Mouse (Mus musculus): ENCODE measurements around the gene Rps27. TPM values are rescaled to one million over a fixed set of nuclear protein-coding genes. Genes with fewer than 3 reads are reported as not detected.

The Rps27 gene
- polyA plus RNA-seq, 1 experiment = 1,230 TPM

DNA sequence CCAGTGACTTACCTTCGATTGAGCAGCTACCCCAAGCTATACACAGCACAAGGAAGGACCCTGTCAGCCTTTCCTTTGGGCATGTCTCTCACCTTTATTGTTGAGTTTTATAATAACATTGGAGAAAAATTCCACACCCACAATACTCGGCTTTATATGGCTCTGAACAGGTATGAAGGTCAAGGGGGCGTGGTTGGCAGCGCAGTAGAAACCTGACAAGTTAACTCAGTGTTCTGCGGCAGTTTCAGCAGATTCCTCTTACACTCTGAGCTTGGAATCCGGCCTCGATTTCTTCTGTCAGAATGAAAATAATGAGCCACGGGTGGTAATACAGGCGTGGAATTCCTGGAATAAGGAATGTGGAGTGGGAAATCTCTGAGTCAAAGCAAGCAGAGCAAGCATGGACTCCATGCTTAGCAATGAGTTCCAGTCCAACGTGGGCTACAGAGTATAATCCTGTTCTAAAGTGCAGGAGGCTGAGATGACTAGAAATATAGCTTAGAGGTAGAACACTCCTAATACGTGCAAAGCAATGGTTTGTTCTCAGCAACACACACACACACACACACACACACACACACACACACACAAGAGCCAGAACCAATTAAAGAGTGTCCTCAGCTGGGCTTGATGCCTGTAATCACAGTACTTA lies 22.5 kb downstream of the Rps27 start:
- no peak for DNase-seq (ENCODE audit: extremely low spot score in 1 of 2, low spot score in 1 of 2)

- DNase-seq (ENCODE audit: extremely low spot score in 1 of 2, low spot score in 1 of 2) = no peak
Measured at GRCm38 (mm10) chr3:90183581-90183980, 29.9 kb downstream of the Rps27 start.

DNA sequence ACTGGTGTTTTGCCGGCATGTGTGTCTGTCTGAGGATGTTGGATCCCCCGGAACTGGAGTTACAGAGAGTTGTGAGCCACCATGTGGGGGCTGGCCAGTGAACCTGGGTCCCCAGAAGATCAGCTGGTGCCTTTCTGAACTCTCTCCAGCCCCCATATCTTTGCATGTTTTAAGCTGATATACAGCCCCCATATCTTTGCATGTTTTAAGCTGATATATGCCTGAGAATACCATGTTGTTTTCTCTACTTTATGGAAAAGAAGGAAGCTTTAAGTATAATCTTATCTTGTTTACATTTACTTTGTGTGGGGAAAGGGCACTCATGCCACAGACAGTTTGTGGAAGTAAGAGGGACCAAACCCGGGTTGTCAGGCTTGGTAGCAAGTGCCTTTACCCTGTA lies 33.9 kb downstream of the Rps27 start:
- DNase-seq (ENCODE audit: extremely low spot score in 1 of 2, low spot score in 1 of 2) = no peak

Other genes with a start within 250 kb of the Rps27 start
- gene Hax1, start 214.9 kb downstream of the Rps27 start, polyA plus RNA-seq (2012; rRNA removed) = 88.0 and 96.1 TPM in 2 replicates
- 93.9 and 94.1 TPM in 2 replicates for gene 4933434E20Rik, start 162.0 kb downstream of the Rps27 start, polyA plus RNA-seq (2012; rRNA removed)
- gene Ubap2l, start 161.0 kb downstream of the Rps27 start, polyA plus RNA-seq (2012; rRNA removed) = 106 and 121 TPM in 2 replicates
- 166 and 178 TPM in 2 replicates for gene Tpm3, start 141.0 kb downstream of the Rps27 start, polyA plus RNA-seq (2012; rRNA removed)
- gene Nup210l, start 109.5 kb downstream of the Rps27 start, polyA plus RNA-seq (2012; rRNA removed) = 0.40 and 0.42 TPM in 2 replicates
- 11.2 TPM in 2 replicates for gene Rab13, start within 50 bp of the Rps27 start, polyA plus RNA-seq (2012; rRNA removed)
- 52.7 and 57.6 TPM in 2 replicates for gene Jtb, start 17.9 kb upstream of the Rps27 start, polyA plus RNA-seq (2012; rRNA removed)
- gene Creb3l4, start 29.9 kb upstream of the Rps27 start, polyA plus RNA-seq (2012; rRNA removed) = 0.29 and 0.38 TPM in 2 replicates
- gene Slc39a1, start 34.5 kb upstream of the Rps27 start, polyA plus RNA-seq (2012; rRNA removed) = 33.7 and 36.1 TPM in 2 replicates
- gene Crtc2, start 40.5 kb upstream of the Rps27 start, polyA plus RNA-seq (2012; rRNA removed) = 55.0 and 58.0 TPM in 2 replicates
- gene Dennd4b, start 51.5 kb upstream of the Rps27 start, polyA plus RNA-seq (2012; rRNA removed) = 38.1 and 43.1 TPM in 2 replicates
- gene Gatad2b, start 79.5 kb upstream of the Rps27 start, polyA plus RNA-seq (2012; rRNA removed) = 33.4 and 38.4 TPM in 2 replicates
- 7.9 and 8.4 TPM in 2 replicates for gene Slc27a3, start 176.3 kb upstream of the Rps27 start, polyA plus RNA-seq (2012; rRNA removed)
- gene Ints3, start 220.0 kb upstream of the Rps27 start, polyA plus RNA-seq (2012; rRNA removed) = 44.3 and 49.0 TPM in 2 replicates